Mouse (Mus musculus) forelimb bud, embryonic 11.5 days (tissue): Measurements from ENCODE around the gene Nexn.

Experiments
- DNase-seq: peaks from one replicate; pipeline ENCODE4 v3.0.0-alpha.2; 2012; ENCODE audit warnings: low read depth, low spot score

Gene Nexn

DNA sequence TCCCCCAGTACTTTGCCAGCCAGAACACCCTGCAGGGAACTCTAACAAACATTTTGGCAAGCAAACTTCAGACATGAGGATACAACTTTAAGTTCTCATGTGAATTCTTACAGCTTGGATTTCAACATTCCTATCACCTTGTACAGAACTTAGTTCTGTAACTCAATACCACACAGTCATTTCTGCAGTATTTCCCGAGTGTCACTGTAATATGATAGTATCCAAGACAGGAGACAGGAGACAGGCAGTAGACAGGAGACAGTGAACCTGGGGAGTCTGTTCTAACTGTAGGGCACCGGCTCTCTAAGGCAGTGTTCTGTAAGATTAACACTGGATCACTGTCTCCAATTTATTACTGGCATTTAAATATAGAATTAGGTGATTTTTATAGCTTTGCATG lies 12.3 kb upstream of the Nexn start:
- DNase-seq = no peak

DNA sequence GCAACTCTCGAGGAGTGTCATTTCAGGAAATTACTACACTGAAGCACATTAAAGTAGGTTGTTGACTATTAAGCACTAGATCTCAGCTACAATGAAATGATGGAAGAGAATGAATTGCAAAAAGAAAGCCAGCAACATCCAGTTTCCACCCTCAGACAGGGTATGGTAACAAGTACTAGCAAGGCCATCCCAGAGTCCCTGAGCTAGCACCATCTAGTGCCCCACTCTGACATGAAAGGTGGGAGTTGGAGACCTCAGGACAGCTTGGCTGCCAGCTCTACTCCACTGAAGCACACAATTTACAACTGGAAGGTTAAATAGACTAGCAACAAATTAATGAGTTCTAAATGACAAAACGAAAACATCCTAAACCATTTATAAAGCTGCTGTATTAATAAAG lies 11.8 kb upstream of the Nexn start:
- no peak for DNase-seq

DNA sequence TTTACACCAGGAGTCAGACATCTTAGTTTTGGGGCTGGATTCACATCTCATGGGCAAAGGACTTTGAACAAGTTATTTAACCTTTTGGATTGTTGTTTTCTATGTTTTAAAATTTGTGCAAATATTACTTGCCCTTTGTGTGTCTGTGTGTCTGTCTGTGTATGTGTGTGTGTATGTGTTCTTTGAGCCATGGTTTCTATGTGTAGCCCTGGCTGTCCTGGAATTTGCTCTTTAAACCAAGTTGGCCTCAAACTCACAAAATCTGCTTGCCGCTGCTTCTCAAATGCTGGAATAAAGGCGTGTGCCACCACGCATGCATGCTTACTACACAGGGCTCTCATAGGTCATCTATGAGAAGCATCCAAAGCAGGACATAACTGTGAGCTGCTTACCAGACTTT lies 10.8 kb upstream of the Nexn start:
- DNase-seq = no peak

DNA sequence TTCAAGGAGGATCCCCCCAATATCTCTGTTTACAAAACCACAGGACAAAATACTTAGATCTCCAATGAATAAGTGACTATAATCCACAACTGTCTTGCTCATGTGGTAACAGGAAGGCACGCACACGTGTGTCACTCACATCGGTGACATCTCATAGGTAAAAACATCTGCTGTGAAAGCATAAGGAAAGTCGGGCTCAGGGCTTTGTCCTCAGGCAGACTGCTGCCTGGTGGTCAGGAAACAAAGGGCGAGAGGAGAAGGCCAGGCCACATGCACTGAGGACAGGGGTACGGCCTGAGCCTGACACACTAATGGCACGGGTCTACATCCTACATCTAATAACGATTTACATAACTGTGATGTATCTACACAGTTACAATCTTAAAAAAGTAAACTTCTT lies 8.9 kb upstream of the Nexn start:
- no peak for DNase-seq

DNA sequence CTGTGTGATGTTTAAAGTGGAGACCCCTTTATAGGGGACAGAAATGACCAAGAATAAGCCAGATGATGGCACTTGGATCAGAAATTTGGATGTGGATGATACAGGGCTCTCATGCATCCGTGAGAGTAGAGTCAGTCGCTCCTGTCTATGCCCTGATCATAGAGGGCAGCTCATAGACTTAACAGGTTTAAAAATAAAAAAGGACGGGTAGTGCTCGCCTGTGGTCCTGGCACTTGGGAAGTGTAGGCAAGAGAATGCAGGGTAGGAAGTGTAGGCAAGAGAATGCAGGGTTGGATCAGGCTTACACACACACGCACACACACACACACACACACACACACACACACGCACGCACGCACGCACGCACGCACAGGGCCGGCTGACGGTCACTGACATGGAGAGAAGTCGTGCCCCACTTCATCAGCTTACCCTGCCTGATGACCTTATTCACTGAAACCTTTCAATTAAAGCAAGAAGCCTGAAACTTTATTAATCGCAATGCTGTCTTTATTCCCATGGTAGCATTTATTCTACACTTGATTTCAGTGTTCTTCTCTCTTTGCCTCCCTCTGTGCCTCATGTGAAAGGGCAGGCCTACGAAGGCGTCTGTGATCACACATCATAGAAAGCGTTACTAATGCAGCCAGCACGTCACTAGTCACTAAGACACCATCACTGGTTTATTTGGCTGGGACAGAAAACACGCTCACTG lies 7.0 kb upstream of the Nexn start:
- DNase-seq = no peak

DNA sequence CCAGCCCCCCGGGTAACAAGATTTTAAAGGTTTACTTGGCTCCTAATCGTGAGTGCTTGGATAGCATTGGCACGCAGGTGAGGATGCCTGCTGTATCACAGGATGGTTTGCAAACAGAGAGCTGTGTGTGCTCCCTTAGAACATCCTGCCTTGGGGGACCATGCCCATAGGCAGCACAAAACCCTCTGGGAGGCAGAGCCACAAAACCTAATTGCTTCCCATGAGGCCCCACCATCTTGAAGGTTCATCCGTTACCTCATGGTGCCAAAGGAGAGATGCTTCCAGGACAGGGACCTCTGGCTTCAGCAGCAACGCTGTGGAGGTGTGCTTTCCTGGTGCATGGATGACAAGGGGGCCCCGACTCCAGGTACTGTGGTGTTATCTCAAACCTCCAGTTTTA lies 5.7 kb upstream of the Nexn start:
- no peak for DNase-seq

DNA sequence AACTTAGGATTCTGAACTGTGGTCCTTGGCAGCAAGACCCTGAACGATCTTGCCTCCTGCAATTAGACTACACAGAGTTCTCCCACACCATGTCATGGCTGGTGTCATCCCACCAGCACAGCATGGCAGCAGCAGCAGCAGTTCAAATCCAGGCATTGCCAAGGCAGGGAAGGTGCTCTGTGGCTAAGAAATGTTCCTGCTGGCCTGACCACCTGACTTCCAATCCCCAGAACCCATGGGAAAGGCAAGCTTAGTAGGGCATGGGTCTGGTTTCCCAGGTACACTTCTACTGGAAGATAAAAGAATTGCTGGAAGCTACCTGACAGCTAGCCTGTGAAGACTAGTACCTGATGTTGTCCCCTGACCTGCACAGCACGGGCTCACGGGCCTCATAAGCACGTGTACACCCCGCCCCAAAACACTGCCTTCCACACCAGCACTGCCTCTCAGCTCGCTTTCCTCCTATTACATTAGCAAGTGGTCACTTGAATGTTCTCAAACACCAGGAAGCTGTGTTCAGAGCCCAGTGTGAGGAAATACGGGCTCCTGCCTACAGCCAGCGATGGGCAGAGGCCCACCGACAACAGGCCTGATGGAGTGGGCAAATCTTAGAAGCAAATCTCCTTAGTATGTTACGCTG lies 5.0 kb upstream of the Nexn start:
- no peak for DNase-seq

DNA sequence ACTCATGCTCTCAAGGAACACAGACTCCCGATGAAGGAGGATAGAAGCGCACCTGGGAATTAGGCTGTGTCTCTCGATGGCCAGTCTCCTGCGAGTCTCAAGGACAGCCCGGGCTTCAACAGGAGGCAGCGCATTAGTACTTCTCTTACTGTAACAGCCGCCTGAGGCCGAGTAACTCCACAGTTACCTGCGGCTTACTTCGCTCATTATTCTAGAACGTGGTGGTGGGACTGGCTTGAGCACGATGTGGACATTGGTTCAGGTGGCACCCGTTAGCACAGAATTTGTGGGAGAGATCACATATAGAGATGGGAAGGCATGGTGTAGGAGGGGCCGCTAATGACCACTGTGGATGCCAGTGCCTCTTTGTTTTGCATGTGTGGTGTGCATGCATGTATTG lies 1.9 kb upstream of the Nexn start:
- DNase-seq = no peak

DNA sequence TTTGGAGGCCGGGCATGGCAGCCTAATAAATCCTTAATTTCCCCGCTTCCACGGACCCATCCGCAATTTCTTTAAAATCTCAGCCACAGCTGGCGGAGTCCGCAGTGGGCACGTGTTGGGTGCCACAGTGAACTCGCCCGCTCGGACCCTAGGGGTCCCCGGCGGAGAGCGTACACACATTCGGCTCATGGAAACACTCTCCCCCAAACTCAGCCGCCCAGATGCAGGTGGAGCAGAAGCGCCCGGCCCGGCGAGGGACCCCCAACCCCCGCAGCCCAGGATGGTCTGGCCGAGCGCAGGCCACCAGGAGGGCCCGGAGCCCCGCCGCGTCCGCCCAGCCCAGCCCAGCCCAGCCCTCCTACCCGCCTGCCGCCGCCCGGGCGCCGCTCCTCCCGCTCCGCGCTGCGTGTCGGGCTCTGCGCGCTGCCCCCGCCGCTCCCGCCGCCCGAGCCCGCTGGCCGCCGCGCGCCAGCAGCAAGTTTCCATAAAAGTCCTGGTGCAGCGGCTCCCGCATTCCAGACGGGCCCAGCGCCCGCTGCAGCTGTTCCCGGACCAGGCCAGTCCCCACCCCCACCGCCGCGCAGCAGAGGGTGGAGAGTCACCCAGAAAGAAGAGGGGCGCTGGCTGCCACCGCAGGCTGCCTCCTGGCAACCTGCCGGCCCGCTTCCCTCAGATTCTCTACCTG lies 657 bp downstream of the Nexn start:
- DNase-seq = peak; percentile 74

DNA sequence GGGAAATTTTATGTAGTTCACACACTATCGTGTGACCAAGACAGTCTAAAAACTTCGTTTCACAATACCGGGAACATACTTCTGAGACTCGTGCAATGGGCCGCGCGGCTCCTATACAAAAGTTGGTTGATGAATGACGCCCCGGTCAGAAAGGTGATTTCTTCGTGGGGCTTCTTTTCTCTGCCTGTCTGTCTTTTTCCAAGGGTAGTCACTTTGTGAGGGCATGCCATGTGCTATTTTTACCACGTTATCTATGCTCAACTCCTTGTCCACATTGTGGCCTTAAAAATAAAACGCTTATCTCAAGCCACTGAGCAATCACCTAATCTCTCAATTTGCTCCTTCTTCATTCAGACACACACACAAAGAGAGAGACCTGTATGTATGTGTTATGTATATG lies 1.3 kb downstream of the Nexn start:
- DNase-seq = no peak

DNA sequence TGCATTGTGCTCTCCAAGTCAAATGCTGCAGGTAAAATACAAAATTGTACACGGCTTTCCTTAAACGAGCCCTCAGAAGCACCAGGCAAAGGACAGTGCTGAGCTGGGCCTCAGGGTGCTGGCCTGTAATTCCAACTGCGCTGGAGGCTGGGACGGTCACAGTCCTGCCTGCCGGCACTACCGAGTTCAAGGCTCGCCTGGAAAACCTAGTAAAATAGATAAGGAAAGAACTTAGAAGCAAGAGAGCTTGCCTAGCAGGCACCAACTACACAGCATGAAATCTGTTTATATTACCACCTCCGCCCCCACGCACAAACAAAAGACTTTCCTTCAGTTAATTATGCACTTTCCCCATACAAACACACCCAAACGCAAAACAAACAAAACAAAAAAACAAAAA lies 1.8 kb downstream of the Nexn start:
- no peak for DNase-seq

DNA sequence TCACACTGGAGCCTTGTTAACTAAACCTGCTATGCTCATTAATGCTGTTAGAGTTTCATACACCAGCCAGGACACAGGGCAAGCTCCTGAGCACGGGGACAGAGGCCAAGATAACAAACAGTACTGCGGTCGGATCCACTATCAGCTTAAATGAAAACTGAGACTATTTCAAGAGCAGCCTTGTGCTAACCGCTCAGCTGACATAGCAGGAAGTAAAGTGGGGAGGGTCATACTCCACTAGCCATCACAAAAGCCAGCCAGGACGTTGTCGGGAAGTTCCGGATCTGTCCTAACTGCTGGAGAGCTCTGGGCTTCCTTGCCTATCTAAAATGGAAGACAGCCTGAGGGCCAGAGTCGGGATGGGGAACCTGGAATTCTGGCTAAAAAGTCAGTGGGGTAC lies 4.2 kb downstream of the Nexn start:
- no peak for DNase-seq

DNA sequence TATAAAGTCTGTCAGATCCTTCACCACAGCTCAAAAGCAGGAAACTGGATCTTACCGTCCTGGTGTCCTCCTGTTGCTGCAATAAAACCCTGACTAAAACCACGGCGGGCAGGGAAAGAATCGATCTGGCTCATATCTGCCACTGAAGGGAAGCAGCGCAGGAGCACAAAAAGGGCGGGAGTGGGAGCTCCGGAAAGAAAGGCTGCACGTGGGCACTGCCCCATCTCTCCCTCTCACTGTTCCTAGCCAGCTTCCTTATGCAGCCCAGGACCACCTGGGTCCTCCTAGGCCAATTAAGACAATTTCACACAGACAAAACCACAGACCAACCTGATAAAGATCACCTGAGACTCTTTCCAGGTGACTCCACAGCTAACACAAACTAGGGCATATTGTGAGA lies 4.7 kb downstream of the Nexn start:
- DNase-seq = no peak

DNA sequence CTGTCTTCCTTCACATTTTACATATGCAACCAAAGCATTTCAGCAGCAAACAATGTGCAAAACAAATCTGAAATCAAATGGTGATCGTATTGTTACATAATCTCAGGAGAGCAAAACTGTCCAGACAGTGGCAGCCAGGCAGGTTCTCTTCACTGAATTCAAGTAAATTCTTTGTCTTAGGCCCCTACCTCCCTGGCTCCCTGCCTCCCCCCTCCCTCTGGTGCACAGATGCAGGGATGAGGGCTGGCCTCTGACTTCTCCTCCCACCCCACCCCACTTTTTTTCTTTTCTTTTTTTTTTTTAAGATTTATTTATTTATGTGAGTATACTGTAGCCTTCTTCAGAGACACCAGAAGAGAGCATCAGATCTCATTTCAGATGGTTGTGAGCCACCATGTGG lies 5.8 kb downstream of the Nexn start:
- DNase-seq = no peak

DNA sequence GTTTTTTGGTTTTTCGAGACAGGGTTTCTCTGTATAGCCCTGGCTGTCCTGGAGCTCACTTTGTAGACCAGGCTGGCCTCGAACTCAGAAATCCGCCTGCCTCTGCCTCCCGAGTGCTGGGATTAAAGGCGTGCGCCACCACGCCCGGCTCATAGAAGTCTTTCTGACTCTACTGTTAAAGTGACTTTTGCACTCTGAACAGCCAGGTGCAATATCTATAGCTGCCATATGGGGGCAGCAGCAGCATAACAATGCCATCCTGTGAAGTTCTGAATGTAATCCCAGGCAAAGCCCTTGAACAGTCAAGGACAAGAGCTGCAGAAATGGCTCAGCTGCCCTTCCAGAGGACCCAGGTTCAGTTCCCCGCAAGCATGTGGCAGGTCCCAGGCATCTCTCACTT lies 6.7 kb downstream of the Nexn start:
- DNase-seq = peak; percentile 84

DNA sequence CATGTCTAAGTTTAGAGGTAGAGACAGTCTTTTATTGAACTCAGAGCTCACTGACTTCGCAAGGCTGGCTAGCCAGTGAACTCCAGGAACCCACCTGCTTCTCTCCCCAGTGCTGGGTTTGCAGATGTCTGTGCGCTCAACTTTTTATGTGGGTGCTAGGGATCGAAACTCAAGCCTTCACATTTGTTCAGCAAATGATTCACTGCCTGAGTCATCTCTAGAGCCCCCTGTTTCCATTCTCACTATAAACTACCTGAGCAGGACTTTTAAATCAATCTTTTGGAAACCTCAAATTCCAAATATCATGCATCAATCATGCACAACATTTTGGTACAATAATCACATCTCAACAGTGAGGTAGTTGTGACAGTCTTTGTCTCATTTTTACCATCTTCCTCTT lies 8.6 kb downstream of the Nexn start:
- no peak for DNase-seq

DNA sequence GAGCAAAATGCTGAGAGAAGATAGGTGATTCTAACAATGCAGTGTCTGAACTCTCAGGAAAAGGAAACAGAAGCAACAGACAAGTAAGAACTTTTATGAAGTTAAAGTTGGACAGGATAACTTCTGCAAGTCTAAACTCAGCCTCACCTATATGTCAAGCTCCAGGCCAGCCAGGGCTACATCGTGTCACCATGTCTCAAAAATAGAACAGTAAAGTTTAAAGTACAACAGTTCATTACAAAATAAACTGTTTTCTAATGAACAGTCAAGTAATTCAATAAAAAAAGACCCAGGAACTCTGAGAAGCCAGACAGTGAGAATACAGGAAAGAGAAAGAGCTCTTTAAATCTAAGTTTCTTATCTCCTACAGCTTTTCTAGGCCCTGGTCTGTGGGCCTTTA lies 15.7 kb downstream of the Nexn start:
- no peak for DNase-seq

DNA sequence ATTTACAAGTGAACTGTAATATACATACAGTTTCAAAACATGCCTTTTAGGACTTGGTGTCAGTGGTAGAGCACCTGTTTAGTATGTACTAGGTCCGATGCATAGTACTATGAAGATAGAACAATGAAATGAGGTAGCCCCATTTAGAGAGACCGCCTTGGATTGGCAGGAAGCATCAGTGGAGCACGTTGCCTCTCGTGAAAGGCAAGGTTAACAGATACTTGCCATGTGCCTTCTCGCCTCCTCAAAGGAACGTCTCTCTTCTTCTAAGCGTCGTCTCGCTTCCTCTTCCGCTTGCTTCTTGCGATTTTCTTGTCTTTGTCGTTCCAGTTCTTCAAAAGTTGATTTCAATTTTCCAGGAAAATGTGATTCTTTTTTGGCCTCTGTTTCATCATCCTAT lies 18.4 kb downstream of the Nexn start:
- no peak for DNase-seq

DNA sequence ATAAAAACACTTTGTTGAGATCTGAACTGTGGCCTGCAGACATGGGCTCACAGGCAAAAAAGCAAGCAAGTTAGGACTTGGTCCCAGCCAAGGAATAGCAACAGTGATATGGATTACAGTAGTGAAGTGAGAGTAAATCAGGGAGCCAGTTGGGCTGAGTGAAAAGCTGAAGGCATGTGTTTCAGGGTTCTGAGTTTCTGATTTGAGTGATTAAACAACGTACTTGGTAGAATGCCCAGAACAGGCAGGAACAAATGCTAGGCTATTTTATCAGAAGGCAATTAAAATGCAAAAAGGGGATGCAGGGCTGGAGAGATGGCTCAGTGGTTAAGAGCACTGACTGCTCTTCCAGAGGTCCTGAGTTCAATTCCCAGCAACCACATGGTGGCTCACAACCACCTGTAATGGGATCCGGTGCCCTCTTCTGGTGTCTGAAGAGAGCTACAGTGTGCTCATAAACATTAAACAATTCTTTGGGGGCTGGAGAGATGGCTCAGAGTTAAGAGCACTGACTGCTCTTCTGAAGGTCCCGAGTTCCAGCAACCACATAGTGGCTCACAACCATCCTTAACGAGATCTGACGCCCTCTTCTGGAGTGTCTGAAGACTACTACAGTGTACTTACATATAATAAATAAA lies 20.8 kb downstream of the Nexn start:
- no peak for DNase-seq

DNA sequence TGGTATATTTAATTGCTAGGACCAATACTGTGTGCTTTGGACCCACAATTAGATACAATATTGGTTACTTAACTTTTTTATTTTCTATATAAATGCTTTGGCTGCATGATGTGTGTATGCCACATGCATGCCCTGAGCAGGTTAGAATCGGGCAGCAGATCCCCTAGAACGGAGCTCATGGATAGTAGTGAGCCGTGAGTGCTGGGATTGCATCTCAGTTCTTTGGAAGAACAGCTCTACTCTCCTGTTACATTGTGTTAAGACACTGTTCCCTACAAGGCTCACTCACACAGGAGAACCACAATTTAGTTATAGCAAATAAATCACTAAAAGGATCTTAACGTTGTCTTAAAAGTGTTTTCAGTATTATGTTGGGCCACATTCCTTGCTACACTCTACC lies 22.8 kb downstream of the Nexn start:
- no peak for DNase-seq

DNA sequence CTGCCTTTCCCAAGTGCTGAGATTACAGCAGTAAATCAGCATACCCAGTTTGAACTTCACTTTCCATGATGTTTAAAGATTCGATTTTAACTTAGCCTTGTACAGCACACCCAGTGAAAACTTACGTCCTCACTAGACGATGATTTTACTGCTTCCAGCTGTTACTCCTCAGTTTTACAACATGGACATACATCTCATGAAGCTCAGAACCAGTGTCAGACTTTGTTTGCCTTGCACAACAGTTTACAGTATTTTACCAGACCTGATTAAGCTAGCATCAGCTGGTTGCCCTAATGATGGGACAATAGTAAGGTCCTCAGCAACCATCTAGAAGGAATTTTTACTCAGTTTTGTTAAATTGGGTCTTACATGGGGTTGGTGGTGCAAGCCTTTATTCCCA lies 25.1 kb downstream of the Nexn start:
- DNase-seq = no peak

DNA sequence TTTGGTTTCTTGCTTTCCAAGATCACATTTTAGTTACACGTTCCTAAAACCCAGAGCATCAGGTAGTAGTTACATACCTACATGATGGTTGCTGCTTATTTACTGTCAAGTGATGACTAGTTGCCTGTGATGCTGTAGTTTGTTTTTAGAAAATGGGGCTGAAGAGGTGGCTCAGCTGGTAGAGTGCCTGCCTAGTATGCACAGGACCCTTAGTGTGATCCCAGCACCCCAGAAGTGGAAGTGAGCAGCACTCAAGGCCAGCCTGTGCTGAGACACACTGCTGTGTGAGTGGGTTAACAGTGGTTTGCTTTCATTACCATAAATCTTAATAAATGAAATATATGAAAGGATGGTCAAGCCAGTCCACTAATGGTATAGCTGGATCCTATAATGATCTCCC lies 26.6 kb downstream of the Nexn start:
- no peak for DNase-seq

DNA sequence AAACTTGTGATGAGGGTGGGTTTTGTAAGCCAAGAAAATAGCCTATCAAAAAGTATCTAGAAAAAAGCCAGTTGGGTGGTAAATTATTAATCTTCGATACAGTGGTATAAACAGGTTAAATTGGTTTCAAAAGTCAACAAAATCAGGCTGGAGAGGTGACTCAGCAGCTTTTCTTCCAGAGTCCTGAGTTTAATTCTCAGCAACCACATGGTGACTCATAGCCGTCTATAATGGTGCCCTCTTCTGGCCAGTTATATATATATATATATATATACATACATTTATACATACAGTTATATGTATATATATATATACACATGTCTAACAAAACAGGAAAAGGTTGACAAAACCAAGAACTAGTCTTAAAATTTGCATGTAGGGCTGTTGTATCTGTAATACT lies 27.3 kb downstream of the Nexn start:
- no peak for DNase-seq
